Mouse (Mus musculus): ENCODE data around the gene Cdadc1. TPM values are rescaled to one million over a fixed set of nuclear protein-coding genes. Genes with fewer than 3 reads are reported as not detected.

Cdadc1 gene
- polyA plus RNA-seq, 1 experiment from 2014 or later, result 32.5 TPM

DNA sequence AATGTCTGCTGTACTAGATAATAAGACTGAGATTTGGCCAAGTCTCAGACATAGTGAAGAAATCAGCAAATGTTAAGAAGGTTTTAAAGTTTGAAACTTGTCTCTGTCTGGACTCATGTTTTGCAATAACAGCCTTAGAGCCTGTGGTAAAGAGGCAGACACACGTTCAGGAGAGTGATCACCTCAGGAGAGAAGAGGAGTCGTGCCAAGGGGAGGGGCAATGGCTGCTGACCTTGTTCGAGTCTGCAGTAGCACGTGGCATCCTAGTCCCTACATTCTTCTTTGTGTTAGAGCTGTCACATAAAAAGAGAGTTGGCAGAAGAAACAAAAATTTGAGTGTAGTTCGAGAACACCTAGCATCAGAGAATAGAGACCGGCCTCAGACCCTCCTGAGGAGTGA is 57.0 kb downstream of the Cdadc1 start:
- no peak for ATAC-seq (ENCODE audit: insufficient number of reproducible peaks, low FRiP score, low TSS enrichment, low read depth)

GRCm38 (mm10) chr14:59540230-59540629 is 57.5 kb downstream of the Cdadc1 start:
- H3K4me3 ChIP-seq (replicated peaks), result no peak overlapping the region
- no peaks in the 10 kb centered on the region for H3K9me3 ChIP-seq (replicated peaks)
- H3K36me3 ChIP-seq, result no peaks in the 10 kb centered on the region
- no peak overlapping the region for H3K9ac ChIP-seq
- WGBS, result 75% methylated on average over 2 of the region's 2 CpGs
- H3K4me2 ChIP-seq (replicated peaks), result no peak overlapping the region
- no peaks in the 10 kb centered on the region for H3K4me1 ChIP-seq
- no peaks in the 10 kb centered on the region for H3K27me3 ChIP-seq
- ATAC-seq (ENCODE audit: insufficient number of reproducible peaks, low FRiP score, low TSS enrichment, low read depth), result no peak
- no peak overlapping the region for H3K27ac ChIP-seq (replicated peaks)

More for the DNA sequence above, 57.0 kb downstream of the Cdadc1 start:
- Histone ChIP-seq H3K27me3 (no peaks in the 10 kb centered on the region), H3K4me3 (replicated peaks) (no peak overlapping the region), H3K36me3 (no peaks in the 10 kb centered on the region), H3K27ac (replicated peaks) (no peak overlapping the region), H3K9me3 (replicated peaks) (no peaks in the 10 kb centered on the region), H3K4me2 (replicated peaks) (no peak overlapping the region), H3K4me1 (no peaks in the 10 kb centered on the region), H3K9ac (no peak overlapping the region)
- 77% methylated on average over 6 of the region's 6 CpGs for WGBS

GRCm38 (mm10) chr14:59537829-59538432 is 59.8 kb downstream of the Cdadc1 start:
- no peaks in the 10 kb centered on the region for H3K36me3 ChIP-seq
- no peaks in the 10 kb centered on the region for H3K4me1 ChIP-seq
- H3K27me3 ChIP-seq, result no peaks in the 10 kb centered on the region
- H3K4me2 ChIP-seq (replicated peaks), result no peak overlapping the region
- H3K27ac ChIP-seq (replicated peaks), result no peak overlapping the region
- H3K9me3 ChIP-seq (replicated peaks), result no peaks in the 10 kb centered on the region
- 83% methylated on average over 4 of the region's 4 CpGs for WGBS
- no peak overlapping the region for H3K4me3 ChIP-seq (replicated peaks)
- ATAC-seq (ENCODE audit: insufficient number of reproducible peaks, low FRiP score, low TSS enrichment, low read depth), result no peak
- no peak overlapping the region for H3K9ac ChIP-seq

- Histone ChIP-seq H3K9me3 (replicated peaks) (no peaks in the 10 kb centered on the region), H3K4me3 (replicated peaks) (no peak overlapping the region), H3K9ac (no peak overlapping the region), H3K27ac (replicated peaks) (no peak overlapping the region), H3K27me3 (no peaks in the 10 kb centered on the region), H3K4me2 (replicated peaks) (no peak overlapping the region), H3K36me3 (no peaks in the 10 kb centered on the region), H3K4me1 (no peaks in the 10 kb centered on the region)
- ATAC-seq (ENCODE audit: insufficient number of reproducible peaks, low FRiP score, low TSS enrichment, low read depth), result no peak
Observed at GRCm38 (mm10) chr14:59533908-59534307, 63.9 kb downstream of the Cdadc1 start.

- H3K9ac ChIP-seq, result no peak overlapping the region
- 0 out of 2 replicates have a peak overlapping the region, but pooled peaks have one; percentile 29 for H3K27ac ChIP-seq (replicated peaks)
- no peaks in the 10 kb centered on the region for H3K9me3 ChIP-seq (replicated peaks)
- H3K4me1 ChIP-seq, result no peaks in the 10 kb centered on the region
- WGBS, result 63% methylated on average over 1 of the region's 1 CpGs
- no peak for ATAC-seq (ENCODE audit: insufficient number of reproducible peaks, low FRiP score, low TSS enrichment, low read depth)
- H3K4me2 ChIP-seq (replicated peaks), result no peak overlapping the region
- no peak overlapping the region for H3K4me3 ChIP-seq (replicated peaks)
- H3K27me3 ChIP-seq, result no peaks in the 10 kb centered on the region
- no peaks in the 10 kb centered on the region for H3K36me3 ChIP-seq
Observed at GRCm38 (mm10) chr14:59532986-59533385, 64.8 kb downstream of the Cdadc1 start.

GRCm38 (mm10) chr14:59530801-59531200 is 67.0 kb downstream of the Cdadc1 start:
- H3K4me1 ChIP-seq, result no peaks in the 10 kb centered on the region
- H3K36me3 ChIP-seq, result no peaks in the 10 kb centered on the region
- H3K27me3 ChIP-seq, result no peaks in the 10 kb centered on the region
- WGBS, result 57% methylated on average over 1 of the region's 1 CpGs
- no peak overlapping the region for H3K4me3 ChIP-seq (replicated peaks)
- no peak overlapping the region for H3K27ac ChIP-seq (replicated peaks)
- H3K9me3 ChIP-seq (replicated peaks), result no peaks in the 10 kb centered on the region
- no peak overlapping the region for H3K9ac ChIP-seq
- H3K4me2 ChIP-seq (replicated peaks), result no peak overlapping the region
- ATAC-seq (ENCODE audit: insufficient number of reproducible peaks, low FRiP score, low TSS enrichment, low read depth), result no peak

- 84% methylated on average over 5 of the region's 5 CpGs for WGBS
Observed at GRCm38 (mm10) chr14:59525843-59526242, 71.9 kb downstream of the Cdadc1 start.

GRCm38 (mm10) chr14:59513922-59514444 is 83.8 kb downstream of the Cdadc1 start:
- H3K27ac ChIP-seq (replicated peaks), result peak overlapping the region; percentile 71
- H3K27me3 ChIP-seq, result no peaks in the 10 kb centered on the region
- ATAC-seq (ENCODE audit: insufficient number of reproducible peaks, low FRiP score, low TSS enrichment, low read depth), result 0 out of 2 replicates have a peak, but pooled peaks have one; percentile 47
- no peak overlapping the region for H3K4me3 ChIP-seq (replicated peaks)
- H3K36me3 ChIP-seq, result no peaks in the 10 kb centered on the region
- H3K9me3 ChIP-seq (replicated peaks), result no peaks in the 10 kb centered on the region
- H3K9ac ChIP-seq, result no peak overlapping the region
- peaks cover 5% of the 10 kb centered on the region; the same call in 1 of the 2 replicates for H3K4me1 ChIP-seq
- no peak overlapping the region; the same call in 1 of the 2 replicates for H3K4me2 ChIP-seq (replicated peaks)
- WGBS, result 47% methylated on average over 6 of the region's 6 CpGs

More at GRCm38 (mm10) chr14:59525843-59526242, 71.9 kb downstream of the Cdadc1 start:
- H3K4me2 ChIP-seq (replicated peaks), result no peak overlapping the region
- no peaks in the 10 kb centered on the region for H3K4me1 ChIP-seq
- no peaks in the 10 kb centered on the region for H3K36me3 ChIP-seq
- no peak overlapping the region for H3K9ac ChIP-seq
- H3K9me3 ChIP-seq (replicated peaks), result no peaks in the 10 kb centered on the region
- no peak for ATAC-seq (ENCODE audit: insufficient number of reproducible peaks, low FRiP score, low TSS enrichment, low read depth)
- no peak overlapping the region for H3K27ac ChIP-seq (replicated peaks)
- H3K4me3 ChIP-seq (replicated peaks), result no peak overlapping the region
- H3K27me3 ChIP-seq, result no peaks in the 10 kb centered on the region

Other genes with a start within 250 kb of the Cdadc1 start
- gene Phf11d, start 232.5 kb downstream of the Cdadc1 start, polyA plus RNA-seq (2015; fragmentation: Nextera tagmentation; extraction: Ambion mirVana), result 1.9 and 2.0 TPM in 2 replicates
- 0.46 and 0.51 TPM in 2 replicates for gene Phf11c, start 202.6 kb downstream of the Cdadc1 start, polyA plus RNA-seq (2015; fragmentation: Nextera tagmentation; extraction: Ambion mirVana)
- 9.2 and 10.0 TPM in 2 replicates for gene Setdb2, start 157.1 kb downstream of the Cdadc1 start, polyA plus RNA-seq (2015; fragmentation: Nextera tagmentation; extraction: Ambion mirVana)
- 34.9 and 39.8 TPM in 2 replicates for gene Cab39l, start 157.0 kb downstream of the Cdadc1 start, polyA plus RNA-seq (2015; fragmentation: Nextera tagmentation; extraction: Ambion mirVana)
- 16.7 and 18.8 TPM in 2 replicates for gene Shisa2, start 27.3 kb upstream of the Cdadc1 start, polyA plus RNA-seq (2015; fragmentation: Nextera tagmentation; extraction: Ambion mirVana)